Mouse (Mus musculus) kidney, embryonic 14.5 days (tissue): ENCODE results near the gene Prkn. TPM values are rescaled to one million over a fixed set of nuclear protein-coding genes. Genes with fewer than 3 reads are reported as not detected.

ENCODE experiments used
- ATAC-seq: fragments of 200-750 bp; cut with Nextera tagmentation; 2 replicates; pipeline ENCODE4 v1.8.0; 2017; ENCODE audit warnings: moderate number of reproducible peaks, mild to moderate bottlenecking, moderate TSS enrichment, moderate library complexity; ENCODE audit not compliant: low FRiP score, low TSS enrichment
- H3K27ac ChIP-seq: fragments of 300-500 bp; sonication (generic); 2 replicates; pipeline ENCODE4 v1.5.1; 2014; ENCODE audit warnings: low read depth, mild to moderate bottlenecking, low read length, moderate library complexity, mixed read lengths
- H3K27me3 ChIP-seq: fragments of 300-500 bp; sonication (generic); 2 replicates; pipeline ENCODE4 v1.6.1; 2014; ENCODE audit warnings: mild to moderate bottlenecking, low read length; ENCODE audit not compliant: control insufficient read depth, insufficient read depth
- H3K36me3 ChIP-seq: fragments of 300-500 bp; sonication (generic); 2 replicates; pipeline ENCODE4 v1.6.1; 2014; ENCODE audit warnings: low read length, mixed read lengths; ENCODE audit not compliant: control insufficient read depth, insufficient read depth
- H3K4me1 ChIP-seq: fragments of 300-500 bp; sonication (generic); 2 replicates; pipeline ENCODE4 v1.6.1; 2014; ENCODE audit warnings: low read length, mixed read lengths; ENCODE audit not compliant: control insufficient read depth, insufficient read depth
- H3K4me2 ChIP-seq: fragments of 300-500 bp; sonication (generic); replicated peaks from 2 replicates; pipeline ENCODE4 v1.6.1; 2014; ENCODE audit warnings: low read depth, mild to moderate bottlenecking, low read length
- H3K4me3 ChIP-seq: fragments of 300-500 bp; sonication (generic); 2 replicates; pipeline ENCODE4 v1.5.1; 2014; ENCODE audit warnings: mild to moderate bottlenecking, low read length
- H3K9ac ChIP-seq: fragments of 300-500 bp; sonication (generic); 2 replicates; pipeline ENCODE4 v1.6.1; 2014; ENCODE audit warnings: low read depth, mild to moderate bottlenecking, low read length, moderate library complexity
- H3K9me3 ChIP-seq: fragments of 300-500 bp; sonication (generic); 2 replicates; pipeline ENCODE4 v1.6.1; 2016; ENCODE audit warnings: low read length; ENCODE audit not compliant: control insufficient read depth
- WGBS: fragments of 180-500 bp; shearing (Covaris S2); extraction: QIAGEN DNeasy Blood & Tissue Kit; methylation state at CpG from one replicate; pipeline ENCODE4 v1.1.7; 2014; 5-methylcytosine and 5-hydroxymethylcytosine counted together
- polyA plus RNA-seq: library from polyadenylated mRNA; unstranded; fragments of >200 nt; fragmentation: Nextera tagmentation; extraction: Ambion mirVana; gene quantifications from 2 replicates; pipeline ENCODE4 v1.2.1, GENCODE M21; 2014

The Prkn gene
- polyA plus RNA-seq, 1 experiment from 2014 or later: 2.2 TPM

- 90% methylated on average over 7 of the region's 7 CpGs for WGBS
Measured at GRCm38 (mm10) chr17:10874208-10875187, 34.3 kb downstream of the Prkn start.

GRCm38 (mm10) chr17:10878986-10879385 is 38.8 kb downstream of the Prkn start:
- Histone ChIP-seq H3K4me1 (no peaks in the 10 kb centered on the region), H3K27ac (no peak overlapping the region), H3K36me3 (no peaks in the 10 kb centered on the region), H3K9ac (no peak overlapping the region), H3K27me3 (no peaks in the 10 kb centered on the region), H3K4me2 (no peak overlapping the region), H3K9me3 (no peaks in the 10 kb centered on the region), H3K4me3 (no peak overlapping the region)
- 77% methylated on average over 5 of the region's 5 CpGs for WGBS
- no peak for ATAC-seq

More at GRCm38 (mm10) chr17:10874208-10875187, 34.3 kb downstream of the Prkn start:
- Histone ChIP-seq H3K9ac (no peak overlapping the region), H3K9me3 (no peaks in the 10 kb centered on the region), H3K27ac (no peak overlapping the region), H3K4me2 (no peak overlapping the region), H3K4me3 (no peak overlapping the region), H3K4me1 (no peaks in the 10 kb centered on the region), H3K36me3 (no peaks in the 10 kb centered on the region), H3K27me3 (no peaks in the 10 kb centered on the region)
- no peak for ATAC-seq

- Histone ChIP-seq H3K4me2 (no peak overlapping the region), H3K9me3 (no peaks in the 10 kb centered on the region), H3K27ac (no peak overlapping the region), H3K9ac (no peak overlapping the region), H3K4me1 (no peaks in the 10 kb centered on the region), H3K4me3 (no peak overlapping the region), H3K36me3 (no peaks in the 10 kb centered on the region), H3K27me3 (no peaks in the 10 kb centered on the region)
- no peak for ATAC-seq
- WGBS: 85% methylated on average over 1 of the region's 1 CpGs
Measured at GRCm38 (mm10) chr17:10882260-10882659, 42.1 kb downstream of the Prkn start.

GRCm38 (mm10) chr17:10887924-10888323 is 47.7 kb downstream of the Prkn start:
- Histone ChIP-seq H3K27ac (no peak overlapping the region), H3K9ac (no peak overlapping the region), H3K4me3 (no peak overlapping the region), H3K27me3 (no peaks in the 10 kb centered on the region), H3K4me1 (no peaks in the 10 kb centered on the region), H3K4me2 (no peak overlapping the region), H3K36me3 (no peaks in the 10 kb centered on the region), H3K9me3 (no peaks in the 10 kb centered on the region)
- no peak for ATAC-seq
- WGBS: 44% methylated on average over 4 of the region's 4 CpGs

GRCm38 (mm10) chr17:10901686-10902228 is 61.6 kb downstream of the Prkn start:
- WGBS: 89% methylated on average over 3 of the region's 3 CpGs

GRCm38 (mm10) chr17:10936698-10937097 is 96.5 kb downstream of the Prkn start:
- Histone ChIP-seq H3K4me1 (no peaks in the 10 kb centered on the region), H3K27ac (no peak overlapping the region)

More at GRCm38 (mm10) chr17:10901686-10902228, 61.6 kb downstream of the Prkn start:
- Histone ChIP-seq H3K4me2 (no peak overlapping the region), H3K27me3 (no peaks in the 10 kb centered on the region), H3K4me1 (no peaks in the 10 kb centered on the region), H3K9me3 (no peaks in the 10 kb centered on the region), H3K36me3 (no peaks in the 10 kb centered on the region), H3K4me3 (no peak overlapping the region), H3K27ac (no peak overlapping the region), H3K9ac (no peak overlapping the region)
- ATAC-seq: no peak

GRCm38 (mm10) chr17:10937844-10938243 is 97.7 kb downstream of the Prkn start:
- no peaks in the 10 kb centered on the region for H3K36me3 ChIP-seq
- no peak overlapping the region for H3K27ac ChIP-seq
- WGBS: 45% methylated on average over 8 of the region's 8 CpGs
- H3K4me1 ChIP-seq: no peaks in the 10 kb centered on the region
- H3K27me3 ChIP-seq: no peaks in the 10 kb centered on the region
- no peaks in the 10 kb centered on the region for H3K9me3 ChIP-seq
- H3K4me3 ChIP-seq: no peak overlapping the region
- no peak overlapping the region for H3K9ac ChIP-seq
- no peak overlapping the region for H3K4me2 ChIP-seq
- ATAC-seq: no peak

More at GRCm38 (mm10) chr17:10936698-10937097, 96.5 kb downstream of the Prkn start:
- H3K4me2 ChIP-seq: no peak overlapping the region
- no peaks in the 10 kb centered on the region for H3K27me3 ChIP-seq
- no peak overlapping the region for H3K9ac ChIP-seq
- no peaks in the 10 kb centered on the region for H3K9me3 ChIP-seq
- no peak overlapping the region for H3K4me3 ChIP-seq
- ATAC-seq: no peak
- no peaks in the 10 kb centered on the region for H3K36me3 ChIP-seq

GRCm38 (mm10) chr17:10938755-10939154 is 98.6 kb downstream of the Prkn start:
- Histone ChIP-seq H3K9ac (no peak overlapping the region), H3K27me3 (no peaks in the 10 kb centered on the region), H3K36me3 (no peaks in the 10 kb centered on the region), H3K9me3 (no peaks in the 10 kb centered on the region), H3K4me2 (no peak overlapping the region), H3K4me3 (no peak overlapping the region), H3K4me1 (no peaks in the 10 kb centered on the region), H3K27ac (no peak overlapping the region)
- no peak for ATAC-seq
- WGBS: 53% methylated on average over 1 of the region's 1 CpGs

GRCm38 (mm10) chr17:10946552-10946951 is 106.4 kb downstream of the Prkn start:
- no peak overlapping the region for H3K27ac ChIP-seq
- H3K4me3 ChIP-seq: no peak overlapping the region
- H3K9me3 ChIP-seq: no peaks in the 10 kb centered on the region
- no peak for ATAC-seq
- no peak overlapping the region for H3K9ac ChIP-seq
- no peaks in the 10 kb centered on the region for H3K36me3 ChIP-seq
- H3K27me3 ChIP-seq: no peaks in the 10 kb centered on the region
- no peak overlapping the region for H3K4me2 ChIP-seq
- WGBS: 84% methylated on average over 4 of the region's 4 CpGs
- H3K4me1 ChIP-seq: no peaks in the 10 kb centered on the region
